Mouse (Mus musculus) gastrocnemius, adult 18-20 months (tissue): ENCODE measurements around the gene Hoxb7. TPM values are rescaled to one million over a fixed set of nuclear protein-coding genes. Genes with fewer than 3 reads are reported as not detected.

ENCODE experiments used
- DNase-seq: peaks from one replicate; pipeline ENCODE4 v3.0.0; 2021; ENCODE audit warnings: low spot score
- long read RNA-seq, 2 experiments: library from polyadenylated mRNA; stranded (forward); transcript quantifications; one replicate each; pipeline ENCODE4 v2.0.0; 2021
- total RNA-seq, 2 experiments: library from RNA; stranded (reverse); gene quantifications; 2 replicates each; pipeline ENCODE4 v1.2.3; 2021

Hoxb7 gene
- under 1 TPM; 0.41 to 0.81 TPM for total RNA-seq
- long read RNA-seq, experiment 1, result 0 reads
- long read RNA-seq, experiment 2, partial matches to known transcripts, result 0 of 1 reads
- long read RNA-seq, experiment 2, other reads (novel, unspliced or antisense), result 0 of 1 reads

GRCm38 (mm10) chr11:96285771-96286738 lies at the start of gene Hoxb7:
TSS of gene Hoxb7 (plus strand) at chr11:96286623.
- DNase-seq, result no peak

- peak; percentile 19 for DNase-seq
Observed at GRCm38 (mm10) chr11:96240211-96240610, 46.2 kb upstream of the Hoxb7 start.

GRCm38 (mm10) chr11:96250901-96251300 lies 35.5 kb upstream of the Hoxb7 start:
- DNase-seq, result no peak

GRCm38 (mm10) chr11:96251480-96252031 lies 34.9 kb upstream of the Hoxb7 start:
- no peak for DNase-seq

- DNase-seq, result no peak
Observed at GRCm38 (mm10) chr11:96252541-96253120, 33.8 kb upstream of the Hoxb7 start.

GRCm38 (mm10) chr11:96254221-96254620 lies 32.2 kb upstream of the Hoxb7 start:
- no peak for DNase-seq

- DNase-seq, result no peak
Observed at GRCm38 (mm10) chr11:96255111-96255995, 31.1 kb upstream of the Hoxb7 start.

- DNase-seq, result no peak
Observed at GRCm38 (mm10) chr11:96255996-96256445, 30.4 kb upstream of the Hoxb7 start.

GRCm38 (mm10) chr11:96257141-96257540 lies 29.3 kb upstream of the Hoxb7 start:
- no peak for DNase-seq

GRCm38 (mm10) chr11:96259038-96259437 lies 27.4 kb upstream of the Hoxb7 start:
- DNase-seq, result no peak

GRCm38 (mm10) chr11:96259511-96259910 lies 26.9 kb upstream of the Hoxb7 start:
- DNase-seq, result no peak

GRCm38 (mm10) chr11:96260310-96260970 lies 26.0 kb upstream of the Hoxb7 start:
- no peak for DNase-seq

GRCm38 (mm10) chr11:96261323-96261890 lies 25.0 kb upstream of the Hoxb7 start:
- no peak for DNase-seq

- no peak for DNase-seq
Observed at GRCm38 (mm10) chr11:96262262-96262830, 24.1 kb upstream of the Hoxb7 start.

- DNase-seq, result no peak
Observed at GRCm38 (mm10) chr11:96263636-96264389, 22.6 kb upstream of the Hoxb7 start.

- DNase-seq, result no peak
Observed at GRCm38 (mm10) chr11:96264390-96265020, 21.9 kb upstream of the Hoxb7 start.

- DNase-seq, result no peak
Observed at GRCm38 (mm10) chr11:96265954-96266353, 20.5 kb upstream of the Hoxb7 start.
